Mouse (Mus musculus): ENCODE measurements around the gene Kat6b. TPM values are rescaled to one million over a fixed set of nuclear protein-coding genes. Genes with fewer than 3 reads are reported as not detected.

Gene Kat6b
- polyA plus RNA-seq, 1 experiment = 45.9 TPM

GRCm38 (mm10) chr14:21552958-21553357 is 71.7 kb downstream of the Kat6b start:
- peak in 1 of 2 experiments; percentile 39 for DNase-seq (ENCODE audit: extremely low spot score in 1 of 2, low spot score in 1 of 2)

DNA sequence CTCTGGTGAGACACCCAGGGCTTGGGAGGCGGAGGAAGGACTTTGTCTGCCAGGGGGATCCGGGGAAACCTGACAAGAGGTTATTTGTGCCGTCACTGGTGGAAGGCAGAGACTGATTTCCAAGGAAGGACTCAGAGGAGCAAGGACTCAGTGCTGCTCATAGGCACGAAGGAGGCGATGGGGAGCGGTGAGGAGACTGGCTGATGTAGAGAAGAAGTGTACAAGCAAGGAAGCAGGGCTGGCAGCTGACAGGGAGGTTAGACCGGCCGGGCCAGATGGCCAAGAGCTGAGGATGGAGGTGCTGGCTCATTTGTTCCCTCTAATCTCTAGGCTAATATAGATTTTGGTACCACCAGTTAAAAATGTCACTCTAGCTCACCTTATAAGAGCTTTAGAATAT is 72.8 kb downstream of the Kat6b start:
- no peak for DNase-seq (ENCODE audit: extremely low spot score in 1 of 2, low spot score in 1 of 2)

DNA sequence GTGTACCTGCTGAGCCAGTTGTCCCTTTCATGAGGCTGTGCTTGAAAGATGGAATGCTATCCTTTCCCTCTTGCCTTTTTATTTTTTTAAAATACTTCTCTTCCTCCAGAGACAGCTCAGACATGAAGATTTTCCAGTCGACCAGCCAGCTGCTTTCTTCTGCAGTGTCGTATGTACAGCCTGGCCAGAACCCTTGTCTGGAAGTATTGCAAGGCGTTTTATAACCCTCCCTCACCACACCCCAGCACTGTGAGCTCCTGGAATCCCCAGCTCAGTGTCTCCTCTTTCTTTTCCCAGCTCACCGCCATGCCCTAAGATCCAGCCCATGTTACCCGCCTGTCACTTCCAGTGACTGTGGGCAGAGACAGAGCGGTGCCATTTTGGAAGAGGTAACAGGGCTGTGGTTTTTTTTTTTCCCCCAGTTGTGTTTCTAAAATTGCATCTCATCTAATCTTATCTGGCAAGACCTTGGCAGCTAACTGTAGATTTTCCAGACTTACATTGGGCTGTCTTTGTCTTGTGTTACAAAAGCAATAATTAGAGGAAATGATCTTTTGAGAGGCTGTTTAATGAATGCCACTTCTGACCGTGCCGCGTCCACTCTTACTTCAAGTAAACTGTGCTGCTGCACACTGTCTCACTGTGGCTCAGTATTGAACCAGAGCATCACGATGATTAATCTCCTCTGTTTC is 77.4 kb downstream of the Kat6b start:
- DNase-seq (ENCODE audit: extremely low spot score in 1 of 2, low spot score in 1 of 2) = no peak

- DNase-seq (ENCODE audit: extremely low spot score in 1 of 2, low spot score in 1 of 2) = no peak
Measured at GRCm38 (mm10) chr14:21559447-21559846, 78.2 kb downstream of the Kat6b start.

DNA sequence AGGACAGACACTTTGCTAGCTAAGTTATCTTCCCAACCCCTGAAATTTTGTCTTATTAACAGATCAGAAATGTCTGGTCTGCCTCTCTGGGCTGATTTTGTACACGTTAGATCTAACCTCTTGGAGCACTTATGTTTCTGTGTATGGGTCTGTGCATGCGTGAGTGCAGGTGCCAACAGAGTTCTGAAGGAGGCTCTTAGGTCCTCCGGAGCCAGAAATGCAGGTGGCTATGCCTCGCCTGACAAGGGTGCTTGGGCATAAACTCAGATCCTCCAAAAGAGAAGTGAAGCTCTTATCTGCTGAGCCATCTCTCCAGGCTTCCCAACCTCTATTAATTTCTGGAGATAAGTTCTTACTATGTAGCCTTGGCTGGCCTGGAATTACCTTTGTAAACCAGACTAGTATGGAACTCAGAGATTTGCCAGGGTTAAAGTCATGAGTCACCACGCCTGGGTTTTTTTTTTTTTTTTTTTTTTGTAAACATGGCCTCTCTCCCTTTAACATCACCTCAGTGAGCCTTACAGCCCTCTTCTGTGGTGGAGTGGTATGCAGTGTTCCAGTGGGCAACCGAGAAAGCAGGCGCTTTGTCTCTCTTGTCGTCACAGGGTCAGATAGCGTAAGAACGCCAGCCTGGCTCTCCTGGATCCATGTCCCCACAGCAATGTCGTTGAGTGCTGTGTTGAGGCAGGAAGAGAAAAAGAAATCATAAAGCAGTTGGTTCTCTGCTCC is 79.4 kb downstream of the Kat6b start:
- no peak for DNase-seq (ENCODE audit: extremely low spot score in 1 of 2, low spot score in 1 of 2)

- no peak for DNase-seq (ENCODE audit: extremely low spot score in 1 of 2, low spot score in 1 of 2)
Measured at GRCm38 (mm10) chr14:21561396-21562065, 80.3 kb downstream of the Kat6b start.

DNA sequence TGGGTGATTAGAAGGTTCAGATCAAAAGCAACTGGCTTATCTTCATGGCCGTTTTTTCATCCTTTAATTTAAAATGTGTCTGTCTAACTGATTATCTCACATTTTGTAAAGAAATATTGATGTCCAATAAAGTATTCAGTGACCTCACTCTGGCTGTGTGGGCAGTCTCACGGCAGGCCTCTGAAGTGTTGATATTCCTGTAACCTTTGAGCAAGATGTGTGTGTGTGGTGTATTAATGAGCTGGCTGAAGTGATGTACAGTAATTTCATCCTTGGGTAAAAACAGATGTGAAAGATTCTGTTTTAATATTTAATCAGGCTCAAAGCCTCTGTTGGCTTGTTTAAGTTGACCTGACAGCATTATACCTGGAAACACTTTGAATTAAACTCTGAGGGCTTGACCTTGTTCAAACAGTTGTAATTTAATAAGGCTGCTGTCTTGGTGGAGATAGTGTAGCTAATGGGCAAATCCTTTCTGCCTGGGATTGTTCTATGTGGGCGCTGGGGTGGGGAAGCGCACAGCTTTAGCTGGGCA is 82.4 kb downstream of the Kat6b start:
- no peak for DNase-seq (ENCODE audit: extremely low spot score in 1 of 2, low spot score in 1 of 2)

GRCm38 (mm10) chr14:21565541-21566353 is 84.5 kb downstream of the Kat6b start:
- peak in 1 of 2 experiments; percentile 71 for DNase-seq (ENCODE audit: extremely low spot score in 1 of 2, low spot score in 1 of 2)

DNA sequence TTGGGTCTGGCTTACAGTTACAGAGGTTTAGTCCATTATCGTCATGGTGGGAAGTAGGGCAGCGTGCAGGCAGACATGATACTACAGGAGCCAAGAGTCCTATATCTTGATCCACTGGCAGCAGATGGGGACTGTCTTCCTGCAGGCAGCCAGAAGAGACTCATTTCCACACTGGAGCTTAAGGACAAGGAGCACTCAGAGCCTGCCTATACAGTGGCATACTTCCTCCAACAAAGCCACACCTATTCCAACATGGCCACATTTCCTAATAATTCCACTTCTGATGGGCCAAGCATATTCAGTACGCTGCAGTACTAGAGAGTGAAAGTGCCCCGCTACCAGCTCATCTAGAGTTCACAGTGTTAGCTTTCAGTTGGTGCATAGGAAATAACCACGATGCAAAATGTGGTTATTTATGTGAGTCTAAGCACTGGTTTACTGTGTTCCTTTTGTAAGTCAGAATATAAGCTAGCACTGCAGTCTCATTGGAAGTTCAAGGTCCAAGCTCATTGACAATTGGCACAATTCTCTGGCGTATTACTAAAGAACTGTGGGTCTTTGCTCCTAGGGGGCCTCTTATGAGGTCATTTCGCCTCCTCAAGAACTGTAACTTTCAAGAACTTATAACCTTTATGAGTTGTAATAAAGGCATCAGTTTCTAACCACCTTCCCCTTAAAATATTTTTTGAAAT is 86.2 kb downstream of the Kat6b start:
- no peak for DNase-seq (ENCODE audit: extremely low spot score in 1 of 2, low spot score in 1 of 2)

- DNase-seq (ENCODE audit: extremely low spot score in 1 of 2, low spot score in 1 of 2) = no peak
Measured at GRCm38 (mm10) chr14:21568821-21569220, 87.6 kb downstream of the Kat6b start.

GRCm38 (mm10) chr14:21574686-21575309 is 93.6 kb downstream of the Kat6b start:
- DNase-seq (ENCODE audit: extremely low spot score in 1 of 2, low spot score in 1 of 2) = no peak

- DNase-seq (ENCODE audit: extremely low spot score in 1 of 2, low spot score in 1 of 2) = no peak
Measured at GRCm38 (mm10) chr14:21576867-21577266, 95.6 kb downstream of the Kat6b start.

- no peak for DNase-seq (ENCODE audit: extremely low spot score in 1 of 2, low spot score in 1 of 2)
Measured at GRCm38 (mm10) chr14:21581198-21581597, 100.0 kb downstream of the Kat6b start.

- no peak for DNase-seq (ENCODE audit: extremely low spot score in 1 of 2, low spot score in 1 of 2)
Measured at GRCm38 (mm10) chr14:21582301-21582700, 101.1 kb downstream of the Kat6b start.

DNA sequence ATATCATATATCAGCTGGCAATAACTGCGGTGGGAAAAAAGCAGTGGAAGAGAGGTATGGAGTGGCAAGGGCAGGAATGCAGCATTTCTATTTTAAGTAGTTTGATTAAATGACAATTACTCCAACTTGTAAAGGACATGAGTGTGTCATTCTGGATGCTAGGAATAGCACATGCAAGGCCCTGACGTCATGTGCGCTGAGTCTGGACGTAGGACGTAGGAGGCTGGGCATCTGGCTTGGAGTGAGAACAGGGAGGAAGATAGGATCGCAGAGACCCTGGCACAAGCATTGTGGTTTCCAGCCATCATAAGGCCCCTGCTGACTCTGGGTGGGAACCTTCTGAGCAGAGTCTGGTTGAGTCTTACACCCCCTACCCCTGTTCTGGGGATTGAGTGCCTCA is 101.8 kb downstream of the Kat6b start:
- peak in 1 of 2 experiments; percentile 67 for DNase-seq (ENCODE audit: extremely low spot score in 1 of 2, low spot score in 1 of 2)

- DNase-seq (ENCODE audit: extremely low spot score in 1 of 2, low spot score in 1 of 2) = no peak
Measured at GRCm38 (mm10) chr14:21583868-21584267, 102.6 kb downstream of the Kat6b start.

DNA sequence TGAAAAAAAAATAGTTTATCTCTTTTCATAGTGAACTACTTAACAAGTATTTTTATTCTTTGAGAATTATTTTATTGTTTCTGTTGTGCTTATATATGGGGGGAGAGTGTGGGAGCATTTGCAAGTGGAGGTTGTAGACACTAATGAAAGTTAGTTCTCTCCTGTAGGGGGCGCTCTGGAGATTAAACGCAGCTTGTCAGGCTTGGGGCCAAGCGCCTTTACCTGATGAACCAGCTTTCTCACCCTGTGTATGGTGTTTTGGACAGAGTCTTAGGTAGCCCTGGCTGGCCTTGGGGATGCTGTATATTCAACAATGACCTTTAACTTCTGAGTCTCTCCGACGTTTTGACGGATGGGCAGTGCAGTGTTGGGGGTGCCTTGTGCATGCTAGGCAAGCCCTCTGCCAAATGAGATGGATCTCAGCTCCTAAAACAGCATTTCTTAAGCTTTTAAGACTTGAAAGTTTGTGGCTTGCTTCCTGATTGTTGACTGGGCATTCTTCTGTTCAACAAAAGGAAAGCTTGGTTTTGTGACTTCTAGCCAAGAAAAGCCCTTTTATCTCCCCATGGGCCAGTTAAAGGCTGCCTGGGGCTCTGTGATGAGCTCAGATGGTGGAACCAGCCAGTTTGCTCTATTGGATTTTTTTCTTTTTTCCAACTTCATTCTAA is 103.4 kb downstream of the Kat6b start:
- no peak for DNase-seq (ENCODE audit: extremely low spot score in 1 of 2, low spot score in 1 of 2)

DNA sequence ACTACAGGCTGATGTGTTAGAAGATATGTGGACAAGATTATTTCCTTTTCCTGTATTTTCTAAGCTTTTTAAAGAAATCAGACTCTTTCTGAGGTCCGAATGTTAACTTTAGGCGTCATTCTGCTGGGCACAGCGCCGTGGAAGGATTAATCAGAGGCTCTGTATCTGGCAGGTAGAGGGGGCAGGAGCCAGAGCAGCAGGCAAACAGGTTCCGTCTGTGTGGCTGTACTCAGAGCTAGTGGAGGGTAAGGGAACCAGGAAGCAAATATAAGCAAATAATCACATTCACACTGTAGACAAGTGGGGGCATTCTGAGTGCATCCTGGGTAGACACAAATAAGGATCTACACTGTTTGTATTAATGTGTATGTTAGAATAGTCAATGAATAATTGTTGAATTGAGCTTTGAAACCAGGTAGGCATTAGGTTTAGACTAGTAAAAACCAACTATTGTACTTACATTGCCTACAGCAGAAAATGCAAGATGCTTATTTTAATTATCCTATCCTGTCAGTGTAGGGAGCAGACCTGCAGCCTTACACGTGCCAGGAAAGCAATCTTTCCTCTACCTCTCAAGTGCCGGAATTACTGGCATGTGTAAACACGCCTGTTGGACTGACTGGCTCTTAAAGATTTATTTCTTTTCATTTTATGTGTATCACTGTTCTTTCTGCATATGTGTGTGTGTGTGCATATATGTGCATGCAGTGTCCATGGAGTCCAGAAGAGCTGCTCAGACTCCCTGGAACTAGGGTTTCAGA is 104.4 kb downstream of the Kat6b start:
- no peak for DNase-seq (ENCODE audit: extremely low spot score in 1 of 2, low spot score in 1 of 2)
